Comparison of ENCODE assay signal across 8 mouse cellular contexts in genomic region chr1:184853339-184853738, GRCm38 (mm10). TPM values are rescaled to one million over a fixed set of nuclear protein-coding genes. Genes with fewer than 3 reads are reported as not detected.
DNase-seq lines count a peak whose midpoint lies in the region; ATAC-seq and TF ChIP-seq lines count a peak whose summit lies in the region.

No protein-coding gene starts in this region.

- WGBS in forebrain, embryonic 11.5 days, result 31% methylated on average over 5 of the region's 5 CpGs
- 20% methylated on average over 5 of the region's 5 CpGs for WGBS in heart, postnatal 0 days
- WGBS in lung, adult 2 months, result 6% methylated on average over 5 of the region's 5 CpGs
- WGBS in olfactory bulb, adult 2 months, result 44% methylated on average over 5 of the region's 5 CpGs

- TF ChIP-seq EP300 in heart, postnatal 0 days (IDR thresholded peaks at IDR 0.05; ENCODE audit: low read depth), result no peak

- no peaks in the 10 kb centered on the region for H3K9me3 ChIP-seq in G1E (replicated peaks)
- H3K9me3 ChIP-seq in forebrain, embryonic 11.5 days (ENCODE audit: control insufficient read depth, low read length), result no peaks in the 10 kb centered on the region
- no peaks in the 10 kb centered on the region for H3K9me3 ChIP-seq in heart, postnatal 0 days (replicated peaks; ENCODE audit: control insufficient read depth, low read length)

- TF ChIP-seq POLR2A in lung, adult 2 months (IDR thresholded peaks at IDR 0.05; ENCODE audit: borderline replicate concordance, extremely low read depth, low read depth, low read length), result 0 out of 2 replicates have a peak, but pooled peaks have one; percentile 27
- TF ChIP-seq POLR2A in olfactory bulb, adult 2 months (IDR thresholded peaks at IDR 0.05; ENCODE audit: insufficient read depth, low read depth, low read length), result no peak

- H3K27ac ChIP-seq in brown adipose tissue, adult 24 weeks (replicated peaks; ENCODE audit: low read depth, low read length), result peak overlapping the region; percentile 85
- no peak overlapping the region for H3K27ac ChIP-seq in forebrain, embryonic 11.5 days (ENCODE audit: low read depth, low read length)
- H3K27ac ChIP-seq in heart, postnatal 0 days (ENCODE audit: low read depth), result peak overlapping the region; percentile 74
- H3K27ac ChIP-seq in olfactory bulb, adult 2 months (ENCODE audit: insufficient read depth, low read depth, low read length), result no peak overlapping the region

- peaks cover 15% of the 10 kb centered on the region for H3K4me1 ChIP-seq in G1E (ENCODE audit: insufficient read depth, low read depth, low read length)
- H3K4me1 ChIP-seq in brown adipose tissue, adult 24 weeks (ENCODE audit: control insufficient read depth, insufficient read depth, insufficient read length, low read length), result peaks cover 12% of the 10 kb centered on the region
- peaks cover 5% of the 10 kb centered on the region; the same call in 1 of the 2 replicates for H3K4me1 ChIP-seq in forebrain, embryonic 11.5 days (replicated peaks; ENCODE audit: control insufficient read depth, insufficient read depth, low read length)
- no peaks in the 10 kb centered on the region for H3K4me1 ChIP-seq in heart, postnatal 0 days (ENCODE audit: control insufficient read depth, insufficient read depth)
- H3K4me1 ChIP-seq in lung, adult 2 months (ENCODE audit: control insufficient read depth, insufficient read depth, low read length), result peaks cover 15% of the 10 kb centered on the region
- H3K4me1 ChIP-seq in olfactory bulb, adult 2 months (ENCODE audit: control insufficient read depth, insufficient read depth, low read length), result peaks cover 14% of the 10 kb centered on the region

- TF ChIP-seq CTCF in G1E (IDR thresholded peaks at IDR 0.05; ENCODE audit: low read depth, low read length), result no peak
- TF ChIP-seq CTCF in heart, postnatal 0 days (IDR thresholded peaks at IDR 0.05; ENCODE audit: low read depth), result peak; percentile 89
- TF ChIP-seq CTCF in lung, adult 2 months (IDR thresholded peaks at IDR 0.05; ENCODE audit: insufficient read depth, low read length), result peak; percentile 93
- TF ChIP-seq CTCF in olfactory bulb, adult 2 months (IDR thresholded peaks at IDR 0.05; ENCODE audit: insufficient read depth, low read depth, low read length), result peak; percentile 54; the same call in 1 of the 2 replicates

- peak; percentile 34 for DNase-seq in G1E (ENCODE audit: low spot score)
- DNase-seq in forebrain, embryonic 11.5 days (ENCODE audit: low spot score), result peak; percentile 71
- peak; percentile 80 for DNase-seq in heart, postnatal 0 days (ENCODE audit: low spot score)
- DNase-seq in kidney, postnatal 36 days, result peak; percentile 89
- peak; percentile 74 for DNase-seq in lung, adult 2 months

- peak; percentile 72; the same call in 1 of the 2 replicates for ATAC-seq in G1E (ENCODE audit: extremely low read depth, insufficient number of reproducible peaks, low FRiP score, poor library complexity, severe bottlenecking)
- peak; percentile 36; the same call in 1 of the 2 replicates for ATAC-seq in forebrain, embryonic 11.5 days (replicated peaks; ENCODE audit: low FRiP score)
- ATAC-seq in heart, postnatal 0 days (ENCODE audit: insufficient read depth, low read depth), result peak; percentile 78
- no peak for ATAC-seq in activated CD4-positive, CD25-positive, alpha-beta regulatory T cell, adult 4 months

- peaks cover 13% of the 10 kb centered on the region for H3K27me3 ChIP-seq in G1E (ENCODE audit: insufficient read depth, low read length)
- 0 out of 2 replicates have a peak, but pooled peaks cover 4% of the 10 kb centered on the region for H3K27me3 ChIP-seq in forebrain, embryonic 11.5 days (ENCODE audit: control insufficient read depth, insufficient read depth, low read length)
- no peaks in the 10 kb centered on the region for H3K27me3 ChIP-seq in heart, postnatal 0 days (ENCODE audit: control insufficient read depth, insufficient read depth, low read length)

- H3K4me2 ChIP-seq in forebrain, embryonic 11.5 days (ENCODE audit: low read depth, low read length, severe bottlenecking), result peak overlapping the region; percentile 18; the same call in 1 of the 2 replicates
- H3K4me2 ChIP-seq in heart, postnatal 0 days (ENCODE audit: low read depth, low read length), result peak overlapping the region; percentile 47

- no peak overlapping the region for H3K9ac ChIP-seq in forebrain, embryonic 11.5 days (ENCODE audit: low read length)
- H3K9ac ChIP-seq in heart, postnatal 0 days (replicated peaks; ENCODE audit: low read depth, low read length), result 0 out of 2 replicates have a peak overlapping the region, but pooled peaks have one; percentile 14

- no peak overlapping the region for H3K4me3 ChIP-seq in G1E (ENCODE audit: low read depth, low read length)
- H3K4me3 ChIP-seq in brown adipose tissue, adult 24 weeks (ENCODE audit: insufficient read depth, low read depth, low read length), result peak overlapping the region; percentile 4; the same call in 1 of the 2 replicates
- no peak overlapping the region for H3K4me3 ChIP-seq in forebrain, embryonic 11.5 days (ENCODE audit: low read depth, low read length)
- peak overlapping the region; percentile 20 for H3K4me3 ChIP-seq in heart, postnatal 0 days (ENCODE audit: low read depth, low read length)
- no peak overlapping the region for H3K4me3 ChIP-seq in lung, adult 2 months (replicated peaks; ENCODE audit: extremely low read depth, low read depth, low read length)
- H3K4me3 ChIP-seq in olfactory bulb, adult 2 months (ENCODE audit: insufficient read depth, low read depth, low read length), result no peak overlapping the region

- no peaks in the 10 kb centered on the region for H3K36me3 ChIP-seq in G1E (replicated peaks)
- H3K36me3 ChIP-seq in forebrain, embryonic 11.5 days (ENCODE audit: control insufficient read depth, insufficient read depth, low read length), result no peaks in the 10 kb centered on the region
- no peaks in the 10 kb centered on the region for H3K36me3 ChIP-seq in heart, postnatal 0 days (replicated peaks; ENCODE audit: control insufficient read depth, insufficient read depth, low read length)

RNA-seq across cellular contexts. Expression of gene Marc2, which starts 7.1 kb away (rescaled TPM):
- total RNA-seq in G1E (2014; fragmentation: Nextera tagmentation) (41.9 and 53.5 TPM in 2 replicates), G1E (2017) (39.4 and 39.8 TPM in 2 replicates)
- polyA plus RNA-seq in G1E (2012), result 62.0 and 75.9 TPM in 2 replicates
- 234 and 326 TPM in 2 replicates for polyA plus RNA-seq in brown adipose tissue, adult 24 weeks (2012; ENCODE audit: insufficient read depth, insufficient read length, missing spikeins)
- polyA plus RNA-seq in forebrain, embryonic 11.5 days (2014; fragmentation: Nextera tagmentation; extraction: Ambion mirVana), result 89.7 and 96.4 TPM in 2 replicates
- total RNA-seq in heart, postnatal 0 days (2014; rRNA removed; ENCODE audit: low replicate concordance), result 82.7 and 90.0 TPM in 2 replicates
- 133 and 135 TPM in 2 replicates for polyA plus RNA-seq in heart, postnatal 0 days (2015; fragmentation: Nextera tagmentation; extraction: Ambion mirVana)
- polyA plus RNA-seq in lung, adult 2 months (2012; rRNA removed), result 73.3 and 79.9 TPM in 2 replicates
- not detected in 2 replicates for polyA plus RNA-seq in olfactory bulb, adult 2 months (2012; ENCODE audit: insufficient read depth, insufficient read length, low replicate concordance, missing spikeins)
- 10 to 100 TPM; 31.5 to 33.8 TPM for polyA plus RNA-seq in activated CD4-positive, CD25-positive, alpha-beta regulatory T cell, adult 4 months (2017; shearing (Covaris generic))

RNA-seq across cellular contexts. Expression of gene C130074G19Rik, which starts 29.7 kb away (rescaled TPM):
- total RNA-seq in G1E (2014; fragmentation: Nextera tagmentation), result not detected in 2 replicates
- not detected in 2 replicates for total RNA-seq in G1E (2017)
- polyA plus RNA-seq in G1E (2012), result not detected in 2 replicates
- polyA plus RNA-seq in brown adipose tissue, adult 24 weeks (2012; ENCODE audit: insufficient read depth, insufficient read length, missing spikeins), result 86.6 and 95.5 TPM in 2 replicates
- 0.48 and 0.53 TPM in 2 replicates for polyA plus RNA-seq in forebrain, embryonic 11.5 days (2014; fragmentation: Nextera tagmentation; extraction: Ambion mirVana)
- 10.3 and 10.7 TPM in 2 replicates for total RNA-seq in heart, postnatal 0 days (2014; rRNA removed; ENCODE audit: low replicate concordance)
- polyA plus RNA-seq in heart, postnatal 0 days (2015; fragmentation: Nextera tagmentation; extraction: Ambion mirVana), result 1.6 and 1.8 TPM in 2 replicates
- polyA plus RNA-seq in lung, adult 2 months (2012; rRNA removed), result 23.9 and 31.7 TPM in 2 replicates
- polyA plus RNA-seq in olfactory bulb, adult 2 months (2012; ENCODE audit: insufficient read depth, insufficient read length, low replicate concordance, missing spikeins), result not detected in 2 replicates
- not detected for polyA plus RNA-seq in activated CD4-positive, CD25-positive, alpha-beta regulatory T cell, adult 4 months (2017; shearing (Covaris generic))

RNA-seq across cellular contexts. Expression of gene Marc1, which starts 42.2 kb away (rescaled TPM):
- not detected in 2 replicates for total RNA-seq in G1E (2014; fragmentation: Nextera tagmentation)
- total RNA-seq in G1E (2017), result not detected in 2 replicates
- not detected in 2 replicates for polyA plus RNA-seq in G1E (2012)
- polyA plus RNA-seq in brown adipose tissue, adult 24 weeks (2012; ENCODE audit: insufficient read depth, insufficient read length, missing spikeins), result 13.6 and 14.3 TPM in 2 replicates
- polyA plus RNA-seq in forebrain, embryonic 11.5 days (2014; fragmentation: Nextera tagmentation; extraction: Ambion mirVana), result 0.15 TPM in 1 of 2 replicates, not detected in the other
- not detected in 2 replicates for total RNA-seq in heart, postnatal 0 days (2014; rRNA removed; ENCODE audit: low replicate concordance)
- polyA plus RNA-seq in heart, postnatal 0 days (2015; fragmentation: Nextera tagmentation; extraction: Ambion mirVana), result not detected in 2 replicates
- polyA plus RNA-seq in lung, adult 2 months (2012; rRNA removed), result 1.2 and 1.6 TPM in 2 replicates
- not detected in 2 replicates for polyA plus RNA-seq in olfactory bulb, adult 2 months (2012; ENCODE audit: insufficient read depth, insufficient read length, low replicate concordance, missing spikeins)
- not detected for polyA plus RNA-seq in activated CD4-positive, CD25-positive, alpha-beta regulatory T cell, adult 4 months (2017; shearing (Covaris generic))

Comparison
In these comparisons a context has a peak if more than half of its experiments do, and no peak if none do; other contexts are left out.
1. DNase-seq: peak in every context shown above with its lines; median percentile 89 in kidney, postnatal 36 days; 80 in heart, postnatal 0 days; 74 in lung, adult 2 months; 71 in forebrain, embryonic 11.5 days; 34 in G1E.
2. H3K4me3 ChIP-seq: peak in brown adipose tissue, adult 24 weeks (single experiment) and heart, postnatal 0 days (single experiment); none in G1E (single experiment), forebrain, embryonic 11.5 days (single experiment), lung, adult 2 months (single experiment) and olfactory bulb, adult 2 months (single experiment).
3. H3K27ac ChIP-seq: peak in brown adipose tissue, adult 24 weeks (single experiment) and heart, postnatal 0 days (single experiment); none in forebrain, embryonic 11.5 days (single experiment) and olfactory bulb, adult 2 months (single experiment).
4. RNA of gene Marc2, which starts 7.1 kb away (polyA plus RNA-seq): 234 to 326 TPM in brown adipose tissue, adult 24 weeks, 133 to 135 TPM in heart, postnatal 0 days, 89.7 to 96.4 TPM in forebrain, embryonic 11.5 days, 73.3 to 79.9 TPM in lung, adult 2 months, 62.0 to 75.9 TPM in G1E and 31.5 to 33.8 TPM in activated CD4-positive, CD25-positive, alpha-beta regulatory T cell, adult 4 months; not detected in olfactory bulb, adult 2 months; every median in the first group is over 10 times any median in the second.